Mouse (Mus musculus) G1E (cell line): ENCODE measurements around the gene H3f3b.

Experiments
- CTCF ChIP-seq: IDR thresholded peaks from 2 replicates; pipeline ENCODE4 v1.5.1; 2012; ENCODE audit warnings: low read depth, low read length, inconsistent platforms, mixed read lengths
- GATA1 ChIP-seq: IDR thresholded peaks from 2 replicates; pipeline ENCODE4 v1.6.1; 2012; ENCODE audit warnings: borderline replicate concordance, low read length, inconsistent platforms, mixed read lengths

GRCm38 (mm10) chr11:116041833-116042232 is 14.1 kb upstream of the H3f3b start:
- TF ChIP-seq CTCF (no peak), GATA1 (no peak)
